Comparison of ENCODE assay signal across 8 mouse cellular contexts in the genomic region with DNA sequence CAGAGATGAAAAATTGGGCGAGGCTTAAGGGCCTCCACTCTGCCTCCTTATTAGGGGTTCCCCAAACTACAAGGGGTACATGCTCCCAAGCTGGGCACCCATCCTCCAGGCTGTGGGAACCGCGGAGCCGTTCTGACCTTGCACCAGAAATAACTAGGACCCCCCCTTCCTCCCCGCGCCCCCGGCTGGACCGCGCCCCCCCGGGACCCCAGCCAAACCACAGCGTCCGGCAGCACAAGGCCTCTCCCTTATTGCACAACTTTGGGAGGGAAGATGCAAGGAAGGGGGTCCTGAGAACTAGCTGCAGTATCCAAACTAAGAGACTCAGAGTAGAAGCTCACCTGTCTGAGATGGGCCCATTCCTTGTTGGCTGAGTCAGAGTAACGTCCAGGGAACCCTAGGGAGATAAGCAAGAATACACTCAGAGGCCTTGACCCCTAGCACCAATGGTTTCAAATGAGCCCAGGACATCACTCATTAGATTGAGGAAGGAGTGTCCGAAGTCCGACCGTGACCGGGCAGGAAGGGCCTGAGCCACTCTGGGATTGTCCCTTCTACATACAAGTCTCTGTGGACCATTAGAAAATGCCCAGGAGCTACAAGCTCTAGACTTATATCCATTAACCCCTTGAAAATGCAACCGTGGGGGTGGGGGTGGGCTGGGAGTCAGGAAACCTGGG. TPM values are rescaled to one million over a fixed set of nuclear protein-coding genes. Genes with fewer than 3 reads are reported as not detected.
A peak's percentile ranks its signal among the peaks of the same experiment; 100 is the strongest.
DNase-seq lines count a peak whose midpoint lies in the region; ATAC-seq lines count a peak whose summit lies in the region.

No protein-coding gene starts in this region.

- no peak overlapping the region for H3K27ac ChIP-seq in lung, embryonic 16.5 days (ENCODE audit: low read length)

- intact Hi-C loops in heart, postnatal 14 days (cut with DNase I) = no loop called here
- intact Hi-C loops in left cerebral cortex, postnatal 36 days (cut with DNase I) = no loop called here

- DNase-seq in cerebellum, adult 11 months = peak; percentile 40
- DNase-seq in cerebellum, postnatal 36 days = no peak
- peak; percentile 62 for DNase-seq in 3134 (ENCODE audit: extremely low read depth, insufficient read length, low spot score)
- peak; percentile 59 to 70 for DNase-seq in heart, postnatal 14 days
- DNase-seq in left cerebral cortex, postnatal 36 days (ENCODE audit: low spot score in 2 of 2) = no peak
- no peak for DNase-seq in embryo, embryonic 9.5 days (ENCODE audit: extremely low spot score)
- no peak for DNase-seq in urinary bladder, postnatal 10 days (ENCODE audit: low spot score)

- H3K36me3 ChIP-seq in lung, embryonic 16.5 days (ENCODE audit: control insufficient read depth, insufficient read depth, low read length) = peaks cover 35% of the 10 kb centered on the region

- H3K4me1 ChIP-seq in lung, embryonic 16.5 days (replicated peaks; ENCODE audit: control insufficient read depth, insufficient read depth, low read length) = peaks cover 55% of the 10 kb centered on the region

- peaks cover 7% of the 10 kb centered on the region; the same call in 1 of the 2 replicates for H3K27me3 ChIP-seq in lung, embryonic 16.5 days (ENCODE audit: control insufficient read depth, insufficient read depth, low read depth, low read length)

- H3K9me3 ChIP-seq in lung, embryonic 16.5 days (ENCODE audit: control insufficient read depth, low read length) = no peaks in the 10 kb centered on the region

- ATAC-seq in lung, embryonic 16.5 days (ENCODE audit: low read depth) = no peak

- 59% methylated on average over 18 of the region's 18 CpGs for WGBS in lung, embryonic 16.5 days

- H3K9ac ChIP-seq in lung, embryonic 16.5 days (ENCODE audit: low read length) = peak overlapping the region; percentile 68

- H3K4me2 ChIP-seq in lung, embryonic 16.5 days (ENCODE audit: low read depth, low read length) = peak overlapping the region; percentile 97

- peak overlapping the region; percentile 55 for H3K4me3 ChIP-seq in lung, embryonic 16.5 days (ENCODE audit: low read length)

RNA-seq across cellular contexts. Expression of a gene that starts 1.9 kb away (rescaled TPM):
- total RNA-seq in heart, postnatal 14 days (2021) = 1 to 10 TPM; 1.4 to 2.1 TPM
- 1.1 and 1.2 TPM in 2 replicates for polyA plus RNA-seq in lung, embryonic 16.5 days (2015; fragmentation: Nextera tagmentation; extraction: Ambion mirVana)
- 100 to 1,000 TPM; 167 to 172 TPM for total RNA-seq in left cerebral cortex, postnatal 36 days (2021)

RNA-seq across cellular contexts. Expression of a gene that starts 2.7 kb away (rescaled TPM):
- total RNA-seq in heart, postnatal 14 days (2021) = 10 to 100 TPM; 26.6 to 26.9 TPM
- 17.0 and 17.1 TPM in 2 replicates for polyA plus RNA-seq in lung, embryonic 16.5 days (2015; fragmentation: Nextera tagmentation; extraction: Ambion mirVana)
- 10 to 100 TPM; 12.3 TPM for total RNA-seq in left cerebral cortex, postnatal 36 days (2021)

RNA-seq across cellular contexts. Expression of a gene that starts 6.8 kb away (rescaled TPM):
- not detected for total RNA-seq in heart, postnatal 14 days (2021)
- polyA plus RNA-seq in lung, embryonic 16.5 days (2015; fragmentation: Nextera tagmentation; extraction: Ambion mirVana) = 0.23 and 0.35 TPM in 2 replicates
- under 1 TPM in 1 of 2 experiments, not detected in 1; 0.37 TPM for total RNA-seq in left cerebral cortex, postnatal 36 days (2021)

RNA-seq across cellular contexts. Expression of a gene that starts 12.7 kb away (rescaled TPM):
- total RNA-seq in heart, postnatal 14 days (2021) = 1 to 10 TPM; 2.2 to 2.9 TPM
- polyA plus RNA-seq in lung, embryonic 16.5 days (2015; fragmentation: Nextera tagmentation; extraction: Ambion mirVana) = 3.1 TPM in 2 replicates
- 10 to 100 TPM; 49.7 to 62.4 TPM for total RNA-seq in left cerebral cortex, postnatal 36 days (2021)

RNA-seq across cellular contexts. Expression of a gene that starts 48.7 kb away (rescaled TPM):
- total RNA-seq in heart, postnatal 14 days (2021) = 10 to 100 TPM; 20.9 to 25.8 TPM
- 70.6 and 82.1 TPM in 2 replicates for polyA plus RNA-seq in lung, embryonic 16.5 days (2015; fragmentation: Nextera tagmentation; extraction: Ambion mirVana)
- 10 to 100 TPM; 45.7 to 49.2 TPM for total RNA-seq in left cerebral cortex, postnatal 36 days (2021)

Comparison
In these comparisons a context has a peak if more than half of its experiments do, and no peak if none do; other contexts are left out.
1. DNase-seq: peak in cerebellum, adult 11 months (single experiment), 3134 (single experiment) and heart, postnatal 14 days (2 of 2); none in cerebellum, postnatal 36 days (0 of 2), left cerebral cortex, postnatal 36 days (0 of 2), embryo, embryonic 9.5 days (single experiment) and urinary bladder, postnatal 10 days (single experiment).
2. RNA of a gene that starts 1.9 kb away (total RNA-seq): 167 to 172 TPM in left cerebral cortex, postnatal 36 days; 1.4 to 2.1 TPM in heart, postnatal 14 days; every median in the first group is over 10 times any median in the second.